Mouse (Mus musculus): ENCODE measurements around the gene Csrnp1.

DNA sequence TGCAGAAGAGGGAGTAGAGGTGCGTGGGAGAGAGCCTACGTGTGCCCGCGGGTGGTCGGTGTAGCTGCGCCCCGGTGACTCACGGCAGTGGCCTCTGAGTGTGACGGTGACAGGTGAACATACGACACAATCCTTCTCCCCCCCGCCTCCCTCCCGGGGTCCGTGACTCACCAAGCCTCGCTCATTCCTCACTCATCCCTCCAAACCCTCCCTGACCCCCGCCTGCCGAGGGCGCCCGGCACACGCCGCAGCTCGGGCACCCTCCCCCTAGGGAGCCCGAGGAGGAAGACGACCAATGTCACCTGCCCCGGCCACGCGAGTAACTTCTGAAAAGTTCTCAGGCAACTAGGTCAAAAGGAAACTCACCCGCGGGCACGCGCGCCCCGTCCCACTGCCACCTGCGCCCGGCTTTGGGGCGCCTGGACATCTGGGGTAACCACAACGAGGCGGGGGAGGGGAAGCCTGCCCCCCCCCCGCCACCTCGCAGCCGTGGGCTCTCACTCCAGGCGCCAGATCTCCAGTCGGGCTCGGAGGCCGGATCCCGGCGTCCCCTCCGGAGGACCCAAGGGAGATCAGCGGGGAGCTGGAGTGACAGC is 1.4 kb downstream of the Csrnp1 start:
- no peak for TF ChIP-seq POLR2A (IDR thresholded peaks at IDR 0.05; ENCODE audit: insufficient read length, low read depth)
- no peak for TF ChIP-seq REST (IDR thresholded peaks at IDR 0.05; ENCODE audit: insufficient read depth, insufficient read length)
- TF ChIP-seq USF1 (IDR thresholded peaks at IDR 0.05; ENCODE audit: low read depth): no peak
- no peak for TF ChIP-seq POLR2AphosphoS2 (IDR thresholded peaks at IDR 0.05; ENCODE audit: insufficient read length, low read depth)
- TF ChIP-seq MAX (IDR thresholded peaks at IDR 0.05; ENCODE audit: low read depth): no peak
- no peak for TF ChIP-seq E2F4 (IDR thresholded peaks at IDR 0.05; ENCODE audit: insufficient read depth)
